17 mouse cellular contexts compared by ENCODE assay signal in genomic region chr7:131757922-131758321, GRCm38 (mm10).
DNase-seq lines count a peak whose midpoint lies in the region; ATAC-seq and TF ChIP-seq lines count a peak whose summit lies in the region.
"Had no signal": no experiment of that assay in that cellular context is flagged by ENCODE, and none has a peak within 500 bp of the region (broad histone marks: within the 10 kb centered on the region; RNA-seq: fewer than 3 reads in every experiment).

No protein-coding gene starts in this region.

- no peak for TF ChIP-seq EP300 in liver, postnatal 0 days (IDR thresholded peaks at IDR 0.05; ENCODE audit: low read depth)

- peak; percentile 5 for DNase-seq in CD4-positive, CD25-positive, alpha-beta regulatory T cell, adult 2 months (ENCODE audit: low read depth, low spot score)
- DNase-seq in left cerebral cortex, adult 2 months (ENCODE audit: extremely low spot score in 1 of 2, low spot score in 2 of 2) = no peak
- no peak for DNase-seq in left cerebral cortex, postnatal 36 days (ENCODE audit: low spot score in 2 of 2)
- DNase-seq in ES-E14 (ENCODE audit: low read depth, low spot score) = peak; percentile 30
- DNase-seq in liver, postnatal 0 days = no peak
- no peak for DNase-seq in spleen, postnatal 10 days (ENCODE audit: low spot score in 2 of 2)
- DNase-seq: heart, adult 11 months; kidney, adult 9 months; thymus, postnatal 14 days had no signal

- no peak overlapping the region for H3K9ac ChIP-seq in ES-E14 (ENCODE audit: insufficient read depth, low read depth, low read length, poor library complexity, severe bottlenecking)
- no peak overlapping the region for H3K9ac ChIP-seq in liver, postnatal 0 days (replicated peaks)
- H3K9ac ChIP-seq: embryonic facial prominence, embryonic 13.5 days; hindbrain, embryonic 12.5 days; limb, embryonic 12.5 days; lung, embryonic 15.5 days; neural tube, embryonic 13.5 days had no signal

- H3K27ac ChIP-seq in left cerebral cortex, adult 2 months = no peak overlapping the region
- no peak overlapping the region for H3K27ac ChIP-seq in ES-E14 (ENCODE audit: insufficient read depth, low read depth, low read length, poor library complexity, severe bottlenecking)
- no peak overlapping the region for H3K27ac ChIP-seq in liver, postnatal 0 days (ENCODE audit: low read depth)
- H3K27ac ChIP-seq: embryonic facial prominence, embryonic 13.5 days; hindbrain, embryonic 12.5 days; limb, embryonic 12.5 days; lung, embryonic 15.5 days; neural tube, embryonic 13.5 days had no signal

- in situ Hi-C loops in ES-E14 (cut with MboI; ENCODE audit: low sequenced_read_pairs in 2 of 2, unreplicated experiment in 2 of 2) = no loop called here

- no peaks in the 10 kb centered on the region for H3K36me3 ChIP-seq in ES-E14 (ENCODE audit: control insufficient read depth, insufficient read depth, low read length, poor library complexity, severe bottlenecking)
- no peaks in the 10 kb centered on the region for H3K36me3 ChIP-seq in liver, postnatal 0 days (replicated peaks; ENCODE audit: insufficient read depth, low read length)
- H3K36me3 ChIP-seq: embryonic facial prominence, embryonic 13.5 days; hindbrain, embryonic 12.5 days; limb, embryonic 12.5 days; lung, embryonic 15.5 days; neural tube, embryonic 13.5 days had no signal

- WGBS in liver, postnatal 0 days (ENCODE audit: insufficient replicate concordance) = 75% methylated on average over 3 of the region's 3 CpGs

- H3K4me3 ChIP-seq in left cerebral cortex, adult 2 months = no peak overlapping the region
- H3K4me3 ChIP-seq in ES-E14 (ENCODE audit: insufficient read depth in 1 of 2, low read depth in 1 of 2, low read length in 2 of 2, poor library complexity in 1 of 2, severe bottlenecking in 1 of 2) = no peak overlapping the region
- H3K4me3 ChIP-seq in liver, postnatal 0 days (ENCODE audit: low read depth, low read length) = no peak overlapping the region
- H3K4me3 ChIP-seq: embryonic facial prominence, embryonic 13.5 days; hindbrain, embryonic 12.5 days; limb, embryonic 12.5 days; lung, embryonic 15.5 days; neural tube, embryonic 13.5 days had no signal

- no peak overlapping the region for H3K4me2 ChIP-seq in liver, postnatal 0 days (ENCODE audit: low read depth, low read length)
- H3K4me2 ChIP-seq: embryonic facial prominence, embryonic 13.5 days; hindbrain, embryonic 12.5 days; limb, embryonic 12.5 days; lung, embryonic 15.5 days; neural tube, embryonic 13.5 days had no signal

- no peak for ATAC-seq in CD4-positive, CD25-positive, alpha-beta regulatory T cell, adult 4 months
- ATAC-seq in liver, postnatal 0 days = no peak
- no peak for ATAC-seq in activated CD4-positive, CD25-positive, alpha-beta regulatory T cell, adult 4 months

- H3K27me3 ChIP-seq in liver, postnatal 0 days (ENCODE audit: insufficient read depth, low read length) = no peaks in the 10 kb centered on the region
- H3K27me3 ChIP-seq: embryonic facial prominence, embryonic 13.5 days; hindbrain, embryonic 12.5 days; limb, embryonic 12.5 days; lung, embryonic 15.5 days; megakaryocyte, embryonic 14.5 days had no signal

- peak; percentile 34 for TF ChIP-seq CTCF in left cerebral cortex, adult 2 months (IDR thresholded peaks at IDR 0.05)
- TF ChIP-seq CTCF in liver, postnatal 0 days (IDR thresholded peaks at IDR 0.05; ENCODE audit: low read depth) = peak; percentile 56

- no peaks in the 10 kb centered on the region for H3K4me1 ChIP-seq in ES-E14 (ENCODE audit: control insufficient read depth in 2 of 2, insufficient read depth in 2 of 2, low read length in 2 of 2, poor library complexity in 1 of 2)
- no peaks in the 10 kb centered on the region for H3K4me1 ChIP-seq in liver, postnatal 0 days (ENCODE audit: insufficient read depth)
- H3K4me1 ChIP-seq: embryonic facial prominence, embryonic 13.5 days; hindbrain, embryonic 12.5 days; limb, embryonic 12.5 days; lung, embryonic 15.5 days; megakaryocyte, embryonic 14.5 days; neural tube, embryonic 13.5 days had no signal

- H3K9me3 ChIP-seq in ES-E14 (ENCODE audit: control insufficient read depth, insufficient read depth, low read depth, low read length) = no peaks in the 10 kb centered on the region
- 0 out of 2 replicates have a peak, but pooled peaks cover 5% of the 10 kb centered on the region for H3K9me3 ChIP-seq in liver, postnatal 0 days (ENCODE audit: low read length)
- H3K9me3 ChIP-seq: lung, embryonic 15.5 days had no signal

- intact Hi-C loops in left cerebral cortex, adult 2 months (cut with DNase I) = no loop called here
- intact Hi-C loops in left cerebral cortex, postnatal 36 days (cut with DNase I) = no loop called here

TF ChIP-seq in ES-E14, 5 proteins besides CTCF, POLR2A, EP300 and RAD21:
- TF ChIP-seq ZC3H11A (IDR thresholded peaks at IDR 0.05; ENCODE audit: borderline replicate concordance, low read depth, low read length) = 0 out of 2 replicates have a peak, but pooled peaks have one; percentile 11
- no peak for TF ChIP-seq HCFC1 (IDR thresholded peaks at IDR 0.05; ENCODE audit: borderline replicate concordance, insufficient read depth, low read length)
- no peak for TF ChIP-seq CHD2 (IDR thresholded peaks at IDR 0.05; ENCODE audit: low read depth, low read length)
- no peak for TF ChIP-seq ZNF384 (IDR thresholded peaks at IDR 0.05; ENCODE audit: low read depth, low read length)

Comparison
In these comparisons a context has a peak if more than half of its experiments do, and no peak if none do; other contexts are left out.
1. DNase-seq: peak in CD4-positive, CD25-positive, alpha-beta regulatory T cell, adult 2 months (single experiment) and ES-E14 (single experiment); none in left cerebral cortex, adult 2 months (0 of 2), left cerebral cortex, postnatal 36 days (0 of 2), liver, postnatal 0 days (single experiment) and spleen, postnatal 10 days (0 of 2).